Mouse (Mus musculus) MEL (cell line): ENCODE results near the gene Dnajb14.

ENCODE experiments used
- CTCF ChIP-seq, 3 experiments: IDR thresholded peaks in 2 of 3; conservative IDR thresholded peaks in 1 of 3; 2 replicates each; pipeline ENCODE4 v1.5.1; 2011 to 2012; ENCODE audit warnings: low read length in 3 of 3, low read depth in 2 of 3, mild to moderate bottlenecking in 2 of 3, improper control_type of control experiment in 1 of 3, inconsistent platforms in 1 of 3, mixed read lengths in 1 of 3, moderate library complexity in 1 of 3; ENCODE audit not compliant: control insufficient read depth in 1 of 3, insufficient read depth in 1 of 3, poor library complexity in 1 of 3, severe bottlenecking in 1 of 3
- HCFC1 ChIP-seq: IDR thresholded peaks from 2 replicates; pipeline ENCODE4 v1.6.1; 2012; ENCODE audit warnings: low read depth, mild to moderate bottlenecking, inconsistent platforms, low read length, improper control_type of control experiment, moderate library complexity
- MAX ChIP-seq: IDR thresholded peaks from 2 replicates; pipeline ENCODE4 v1.6.1; 2011; ENCODE audit warnings: low read length, improper control_type of control experiment
- MYB ChIP-seq: IDR thresholded peaks from 2 replicates; pipeline ENCODE4 v1.6.1; 2011; ENCODE audit warnings: mild to moderate bottlenecking, low read depth, low read length, improper control_type of control experiment
- POLR2A ChIP-seq, 2 experiments: IDR thresholded peaks; 2 replicates each; pipeline ENCODE4 v1.6.1; 2011 to 2012; ENCODE audit warnings: low read length in 2 of 2, mild to moderate bottlenecking in 2 of 2, control low read depth in 1 of 2, improper control_type of control experiment in 1 of 2, low read depth in 1 of 2, moderate library complexity in 1 of 2; ENCODE audit not compliant: control insufficient read depth in 1 of 2, insufficient read depth in 1 of 2, poor library complexity in 1 of 2
- POLR2AphosphoS5 ChIP-seq: IDR thresholded peaks from 2 replicates; pipeline ENCODE4 v1.6.1; 2012; ENCODE audit warnings: low read depth, borderline replicate concordance, mild to moderate bottlenecking, inconsistent platforms, low read length, moderate library complexity, mixed read lengths
- RAD21 ChIP-seq: IDR thresholded peaks from 2 replicates; pipeline ENCODE4 v1.6.1; 2011; ENCODE audit warnings: mild to moderate bottlenecking, low read depth, low read length, improper control_type of control experiment
- TAL1 ChIP-seq: IDR thresholded peaks from 2 replicates; pipeline ENCODE4 v1.6.1; 2012; ENCODE audit warnings: mild to moderate bottlenecking, inconsistent platforms, low read length, moderate library complexity, mixed read lengths
- TCF12 ChIP-seq: IDR thresholded peaks from 2 replicates; pipeline ENCODE4 v1.6.1; 2014; ENCODE audit warnings: low read depth, mild to moderate bottlenecking, inconsistent platforms, low read length, improper control_type of control experiment, moderate library complexity

DNA sequence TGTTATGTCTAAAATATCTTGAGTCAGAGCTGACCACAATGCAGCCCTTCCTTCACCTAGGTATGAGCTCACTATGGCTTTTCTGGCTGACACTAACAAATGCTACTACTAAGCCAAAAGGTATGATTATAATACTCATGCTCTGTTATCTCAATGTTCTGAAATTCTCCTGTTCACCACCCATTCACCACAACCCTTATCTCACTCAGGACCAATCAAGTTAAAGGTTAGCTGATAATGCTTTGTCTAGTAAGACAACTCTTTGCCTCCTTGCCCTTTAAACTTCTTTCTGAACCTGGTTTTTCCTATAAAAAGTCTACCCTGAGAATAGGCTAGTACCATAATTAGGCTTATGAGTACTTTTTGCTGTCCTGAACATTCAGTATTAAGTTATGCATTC, 29.3 kb upstream of the Dnajb14 start:
- TF ChIP-seq CTCF (IDR thresholded peaks at IDR 0.05 in 2 of 3, conservative IDR thresholded peaks at IDR 0.05 in 1 of 3; ENCODE audit: control insufficient read depth in 1 of 3, insufficient read depth in 1 of 3, low read depth in 2 of 3, low read length in 3 of 3, poor library complexity in 1 of 3, severe bottlenecking in 1 of 3) (no peak), MAX (no peak), POLR2A (IDR thresholded peaks at IDR 0.05; ENCODE audit: control insufficient read depth in 1 of 2, insufficient read depth in 1 of 2, low read depth in 1 of 2, low read length in 2 of 2, poor library complexity in 1 of 2) (no peak), MYB (no peak), RAD21 (no peak), POLR2AphosphoS5 (no peak), TAL1 (no peak), TCF12 (no peak), HCFC1 (no peak)
